Mouse (Mus musculus) right cerebral cortex, adult 18-20 months (tissue): Measurements from ENCODE around the gene Syce2.
A peak's percentile ranks its signal among the peaks of the same experiment; 100 is the strongest.

Experiments
- DNase-seq: peaks from one replicate; pipeline ENCODE4 v3.0.0; 2022; ENCODE audit warnings: mixed read lengths

Syce2 gene

DNA sequence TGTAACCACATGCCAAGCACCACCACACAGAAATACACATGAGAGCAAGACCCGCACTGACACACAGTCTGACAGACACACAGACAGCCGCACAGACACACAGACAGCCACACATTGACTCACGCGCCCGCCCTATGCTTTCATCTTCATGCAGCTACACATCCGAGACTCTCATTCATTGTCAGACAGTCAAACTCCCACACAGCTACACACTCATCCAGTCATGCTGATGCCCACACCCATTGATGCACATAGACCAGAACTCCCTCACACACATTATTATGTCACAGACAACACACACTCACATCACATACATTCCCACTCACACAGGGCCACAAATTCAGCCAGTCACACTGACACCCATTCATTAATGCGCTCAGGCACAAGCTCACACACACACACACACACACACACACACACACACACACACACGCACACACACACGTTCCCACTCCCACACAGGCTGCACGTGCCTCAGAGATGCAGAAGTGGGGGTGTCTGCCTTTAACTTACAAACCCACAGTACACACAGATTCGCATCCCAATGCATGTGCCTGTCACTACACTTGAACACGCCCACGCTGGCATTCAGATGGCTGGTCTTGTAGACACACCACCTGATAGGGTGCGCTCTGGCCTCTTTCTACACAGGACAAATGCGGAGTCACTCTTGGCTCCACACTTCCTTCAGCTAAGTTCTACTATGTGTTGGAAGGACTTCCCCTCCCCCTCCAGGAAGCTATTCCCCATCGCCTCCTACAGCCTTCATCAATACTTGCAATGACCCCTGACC is 62.1 kb downstream of the Syce2 start:
- DNase-seq: peak; percentile 58

DNA sequence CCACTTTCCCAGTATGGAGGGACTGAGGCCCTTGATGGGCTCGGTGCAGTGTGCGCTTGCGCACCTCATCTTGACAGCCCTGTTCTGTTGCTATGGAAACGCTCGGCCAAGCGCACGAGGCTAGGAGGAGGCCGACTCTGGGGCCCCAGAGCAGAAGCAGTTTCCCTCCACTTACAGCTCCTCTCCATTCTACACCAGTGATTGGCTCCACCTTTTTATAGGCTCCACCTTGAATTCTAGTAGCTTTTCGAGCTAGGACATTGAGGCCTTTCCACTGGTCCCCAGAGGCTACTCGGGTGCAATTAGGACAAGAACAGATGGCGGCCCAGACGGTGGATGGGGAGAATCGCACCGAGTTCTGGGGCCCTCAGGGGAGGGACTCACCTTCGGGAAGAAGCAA is 62.9 kb downstream of the Syce2 start:
- DNase-seq: peak; percentile 62

DNA sequence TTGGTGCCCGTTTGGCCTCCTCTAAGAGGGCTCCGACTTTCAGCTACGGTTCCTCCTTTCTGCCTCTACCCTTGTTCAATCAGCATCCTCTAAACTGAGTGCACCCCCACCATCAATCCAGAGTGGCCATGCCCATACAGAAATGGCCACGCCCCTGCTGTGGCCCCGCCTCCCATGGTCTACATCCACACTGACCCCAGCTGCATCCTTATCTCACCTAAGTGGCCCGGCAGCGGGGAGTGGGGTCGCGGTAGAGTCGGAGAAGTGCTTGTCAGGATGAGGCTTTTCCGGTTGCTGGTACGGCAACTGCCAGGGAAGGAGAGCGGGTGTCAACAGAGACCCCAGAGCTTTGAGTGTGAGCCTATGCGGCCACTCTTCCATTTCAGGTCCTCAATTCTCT is 63.6 kb downstream of the Syce2 start:
- no peak for DNase-seq

DNA sequence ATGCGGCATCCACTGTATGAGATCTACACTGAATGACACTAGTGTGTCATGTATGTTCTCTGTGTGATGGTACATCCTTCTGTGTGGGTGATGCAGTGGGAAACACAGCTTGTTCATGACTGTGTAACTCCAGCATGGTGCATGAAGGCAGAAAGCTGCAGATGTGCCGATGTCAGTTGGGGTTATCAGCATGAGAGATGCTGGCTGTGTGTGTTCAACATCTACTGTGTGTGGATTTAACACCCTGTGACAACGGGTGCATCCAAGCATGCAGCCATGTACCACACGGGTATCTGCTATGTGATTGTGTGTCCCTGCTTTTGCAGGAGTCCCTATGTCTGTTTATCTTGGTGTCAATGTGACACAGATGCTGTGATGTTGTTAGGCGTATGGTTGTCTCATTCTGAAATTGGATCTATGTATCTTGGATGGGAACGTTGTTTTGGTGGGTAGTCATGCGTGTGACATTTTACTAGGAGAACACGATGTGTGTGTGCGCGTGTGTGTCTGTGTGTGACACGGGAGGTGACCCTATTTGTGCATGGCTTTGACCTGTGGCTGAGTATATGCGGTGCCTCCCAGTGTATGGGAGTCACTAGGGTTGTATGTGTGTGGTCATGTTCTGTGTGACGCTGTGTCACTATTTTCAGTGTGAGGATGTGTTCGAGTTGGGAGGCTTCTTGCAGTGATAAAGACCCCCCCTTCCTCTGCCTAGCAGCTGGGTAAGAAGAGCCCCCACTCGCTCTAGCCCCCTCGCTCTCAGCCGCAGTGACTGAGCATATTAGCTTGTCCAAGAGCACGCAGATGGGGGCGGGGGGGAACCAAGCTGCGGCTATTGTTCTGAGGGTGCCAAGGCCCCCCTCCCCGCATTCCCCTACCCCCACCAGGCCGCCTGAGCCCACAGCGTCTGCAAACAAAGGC is 64.4 kb downstream of the Syce2 start:
- DNase-seq: no peak

DNA sequence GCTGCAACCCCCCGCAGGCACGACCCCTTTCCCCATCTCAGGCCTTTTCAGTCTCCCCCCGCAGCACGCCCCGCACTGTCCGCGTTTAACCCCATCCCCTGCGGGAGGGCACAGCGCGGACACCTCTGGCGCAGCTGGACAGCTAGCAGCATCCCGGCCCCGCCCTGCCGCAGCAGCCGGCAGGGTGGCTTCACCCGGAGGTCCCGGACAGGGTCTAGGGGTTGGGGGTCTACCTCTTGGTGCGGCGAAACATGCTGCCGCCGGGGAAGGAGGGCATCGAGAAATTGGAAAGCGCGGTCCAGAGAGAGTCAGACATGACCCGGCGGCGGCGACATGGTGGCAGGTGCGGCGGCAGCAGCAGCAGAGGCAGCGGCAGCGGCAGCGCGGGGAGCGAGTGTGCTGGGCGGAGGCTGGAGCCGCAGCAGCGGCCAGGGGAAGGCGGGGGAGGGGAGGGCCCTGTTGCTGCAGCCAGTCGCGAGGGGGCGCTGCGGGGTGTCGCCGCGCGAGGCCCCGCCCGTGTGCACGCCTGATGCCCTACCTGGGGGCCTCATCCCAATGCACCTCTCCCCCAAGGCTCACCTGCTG is 65.1 kb downstream of the Syce2 start, which contains the start of gene Mast1:
Gene Mast1, minus strand, starts transcription at position 398 of the 585 bp plus-strand sequence.
- peak; percentile 81 for DNase-seq
